Mouse (Mus musculus) embryonic fibroblast, embryonic 13.5 days (primary cell): ENCODE measurements at regions not wholly inside any gene's neighbourhood (a gene's known extent, or its start where the extent isn't known, plus 50 kb on each side); places are given as distances from the start of the nearest gene placed in this dataset.

Experiments
- H3K27ac ChIP-seq: 2 replicates; pipeline ENCODE4 v1.5.1; 2012; ENCODE audit warnings: low read length, control low read depth, inconsistent platforms; ENCODE audit not compliant: insufficient read depth
- H3K4me1 ChIP-seq: 2 replicates; pipeline ENCODE4 v1.6.1; 2011; ENCODE audit warnings: low read length; ENCODE audit not compliant: control insufficient read depth, insufficient read depth
- H3K4me3 ChIP-seq: 2 replicates; pipeline ENCODE4 v1.5.1; 2011; ENCODE audit warnings: mild to moderate bottlenecking, control low read depth, low read length; ENCODE audit not compliant: insufficient read depth
- CTCF ChIP-seq: IDR thresholded peaks from 2 replicates; pipeline ENCODE4 v1.5.1; 2011; ENCODE audit warnings: mild to moderate bottlenecking, control low read depth, low read length, moderate library complexity, borderline replicate concordance; ENCODE audit not compliant: insufficient read depth
- POLR2A ChIP-seq: IDR thresholded peaks from 2 replicates; pipeline ENCODE4 v1.6.1; 2011; ENCODE audit warnings: low read depth, mild to moderate bottlenecking, control low read depth, low read length, moderate library complexity

- no peak overlapping the region for H3K4me3 ChIP-seq
- H3K27ac ChIP-seq: no peak overlapping the region
- H3K4me1 ChIP-seq: peaks cover 9% of the 10 kb centered on the region
- no peak for TF ChIP-seq POLR2A
- TF ChIP-seq CTCF: no peak
These were observed 79.6 kb downstream of the Chst1 start for GRCm38 (mm10) chr2:92678999-92679704.

- Histone ChIP-seq H3K4me1 (peaks cover 9% of the 10 kb centered on the region), H3K27ac (no peak overlapping the region), H3K4me3 (no peak overlapping the region)
- no peak for TF ChIP-seq POLR2A
- TF ChIP-seq CTCF: no peak
These were observed 82.7 kb downstream of the Chst1 start for GRCm38 (mm10) chr2:92682256-92682655.

- no peak overlapping the region for H3K27ac ChIP-seq
- no peaks in the 10 kb centered on the region for H3K4me1 ChIP-seq
- no peak overlapping the region for H3K4me3 ChIP-seq
- TF ChIP-seq POLR2A: no peak
- no peak for TF ChIP-seq CTCF
These were observed 88.2 kb downstream of the Chst1 start for GRCm38 (mm10) chr2:92687702-92688101.

- Histone ChIP-seq H3K4me1 (no peaks in the 10 kb centered on the region), H3K4me3 (no peak overlapping the region), H3K27ac (no peak overlapping the region)
- no peak for TF ChIP-seq CTCF
- no peak for TF ChIP-seq POLR2A
These were observed 89.7 kb downstream of the Chst1 start for GRCm38 (mm10) chr2:92689203-92689602.

- Histone ChIP-seq H3K27ac (no peak overlapping the region), H3K4me3 (no peak overlapping the region), H3K4me1 (no peaks in the 10 kb centered on the region)
- TF ChIP-seq CTCF (no peak), POLR2A (no peak)
These were observed 90.8 kb downstream of the Chst1 start for GRCm38 (mm10) chr2:92690304-92690703.

- TF ChIP-seq POLR2A (no peak), CTCF (no peak)
- no peak overlapping the region for H3K27ac ChIP-seq
- H3K4me3 ChIP-seq: no peak overlapping the region
- no peaks in the 10 kb centered on the region for H3K4me1 ChIP-seq
These were observed 91.9 kb downstream of the Chst1 start for GRCm38 (mm10) chr2:92691438-92691837.

GRCm38 (mm10) chr2:92692623-92693022 is 93.1 kb downstream of the Chst1 start:
- H3K4me1 ChIP-seq: no peaks in the 10 kb centered on the region

GRCm38 (mm10) chr2:92693024-92693423 is 93.5 kb downstream of the Chst1 start:
- H3K27ac ChIP-seq: no peak overlapping the region
- no peak for TF ChIP-seq POLR2A
- no peak for TF ChIP-seq CTCF
- H3K4me1 ChIP-seq: no peaks in the 10 kb centered on the region
- no peak overlapping the region for H3K4me3 ChIP-seq

More at GRCm38 (mm10) chr2:92692623-92693022, 93.1 kb downstream of the Chst1 start:
- TF ChIP-seq CTCF (no peak), POLR2A (no peak)
- Histone ChIP-seq H3K4me3 (no peak overlapping the region), H3K27ac (no peak overlapping the region)

- Histone ChIP-seq H3K4me3 (no peak overlapping the region), H3K4me1 (no peaks in the 10 kb centered on the region), H3K27ac (no peak overlapping the region)
- TF ChIP-seq POLR2A (no peak), CTCF (no peak)
These were observed 95.3 kb downstream of the Chst1 start for GRCm38 (mm10) chr2:92694797-92695196.

- H3K4me3 ChIP-seq: no peak overlapping the region
- TF ChIP-seq CTCF (no peak), POLR2A (no peak)
- H3K4me1 ChIP-seq: no peaks in the 10 kb centered on the region
- no peak overlapping the region for H3K27ac ChIP-seq
These were observed 96.4 kb downstream of the Chst1 start for GRCm38 (mm10) chr2:92695869-92696268.
